Mouse (Mus musculus) cortical plate, adult 2 months (tissue): ENCODE measurements at regions not wholly inside any gene's neighbourhood (a gene's known extent, or its start where the extent isn't known, plus 50 kb on each side); places are given as distances from the start of the nearest gene placed in this dataset.

ENCODE experiments used
- CTCF ChIP-seq: fragments of 200-500 bp; IDR thresholded peaks from 2 replicates; pipeline ENCODE4 v1.5.1; 2011; ENCODE audit warnings: mild to moderate bottlenecking, control low read depth, low read length; ENCODE audit not compliant: insufficient read depth; ENCODE audit errors: extremely low read depth
- POLR2A ChIP-seq: fragments of 200-500 bp; IDR thresholded peaks from 2 replicates; pipeline ENCODE4 v1.6.1; 2011; ENCODE audit warnings: mild to moderate bottlenecking, low read length, control low read depth; ENCODE audit not compliant: insufficient read depth; ENCODE audit errors: extremely low read depth

- no peak for TF ChIP-seq POLR2A
- TF ChIP-seq CTCF, result no peak
These were observed 224.0 kb upstream of the Pitrm1 start for GRCm38 (mm10) chr13:6323948-6324347.
